Mouse (Mus musculus) right cerebral cortex, adult 2 months (tissue): ENCODE measurements at regions not wholly inside any gene's neighbourhood (a gene's known extent, or its start where the extent isn't known, plus 50 kb on each side); places are given as distances from the start of the nearest gene placed in this dataset.
A peak's percentile ranks its signal among the peaks of the same experiment; 100 is the strongest.

Source experiments
- DNase-seq, 2 experiments: peaks; one replicate each; pipeline ENCODE4 v3.0.0; 2021 to 2022; ENCODE audit warnings: low spot score in 2 of 2

DNA sequence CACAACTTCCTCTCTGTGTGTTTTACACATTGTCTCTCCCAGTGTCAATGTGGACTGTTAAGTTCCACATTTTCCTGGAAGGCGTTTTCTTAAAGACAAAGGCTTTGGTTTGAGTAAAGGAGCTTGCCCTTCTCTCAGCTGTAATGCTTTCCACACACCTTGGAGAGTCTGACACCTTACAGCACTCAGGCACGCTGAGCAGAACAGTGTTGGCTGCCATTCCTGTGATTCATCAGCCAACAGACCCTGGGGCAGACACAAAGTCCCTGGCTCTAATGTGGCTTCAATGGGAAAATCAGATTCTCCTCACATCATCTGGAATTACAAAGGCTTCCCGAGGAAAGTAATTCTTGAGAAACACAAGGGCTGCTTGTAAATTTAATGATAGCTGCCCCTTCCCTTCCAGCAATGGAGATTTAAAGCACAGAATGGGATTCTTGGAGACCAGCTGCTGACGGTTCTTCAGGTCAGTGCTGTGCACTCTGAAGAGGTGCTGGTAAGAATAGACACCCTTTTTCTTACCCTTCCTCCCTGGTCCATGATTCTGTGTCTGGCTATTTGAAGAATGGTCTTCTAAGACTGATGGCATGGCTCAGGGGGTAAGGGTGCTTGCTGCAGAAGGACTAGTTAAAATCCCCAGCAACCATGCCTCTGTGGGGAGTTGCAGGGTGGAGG, 468.4 kb upstream of the Nr2f2 start:
- no peak for DNase-seq

DNA sequence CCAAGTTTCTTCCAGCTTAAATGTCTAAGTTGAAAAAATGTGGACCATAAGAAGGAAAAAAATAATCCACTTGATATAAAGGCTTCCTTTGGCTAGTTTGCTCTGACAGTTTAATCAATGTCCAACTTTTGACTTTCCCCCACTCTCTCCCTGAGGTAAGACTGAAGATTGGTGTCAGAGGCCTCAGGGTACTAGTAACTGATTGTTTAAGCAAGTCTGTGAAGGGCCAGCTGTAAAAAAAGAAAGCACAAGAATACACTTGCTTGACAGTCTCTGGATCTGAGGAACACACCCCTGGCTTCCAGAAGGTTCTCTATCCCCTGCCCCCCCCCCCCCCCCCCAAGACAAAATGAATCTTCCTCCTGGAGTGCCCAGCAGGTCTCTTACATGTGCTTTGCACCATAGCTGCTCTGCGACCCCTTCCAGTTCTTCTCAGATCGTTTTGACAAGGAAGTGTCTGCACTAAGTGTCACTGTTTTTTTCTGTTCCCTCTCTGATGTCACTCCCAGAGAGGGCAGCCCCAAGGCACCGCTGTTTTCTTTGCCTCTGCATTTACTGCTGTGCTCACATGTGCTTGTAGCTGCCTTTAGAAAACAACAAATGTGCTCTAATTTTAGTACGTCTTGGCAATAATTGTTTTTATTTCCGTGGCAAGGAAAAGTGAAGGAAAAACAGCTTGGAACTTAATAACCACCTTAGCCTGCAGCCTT, 462.1 kb upstream of the Nr2f2 start:
- no peak for DNase-seq

DNA sequence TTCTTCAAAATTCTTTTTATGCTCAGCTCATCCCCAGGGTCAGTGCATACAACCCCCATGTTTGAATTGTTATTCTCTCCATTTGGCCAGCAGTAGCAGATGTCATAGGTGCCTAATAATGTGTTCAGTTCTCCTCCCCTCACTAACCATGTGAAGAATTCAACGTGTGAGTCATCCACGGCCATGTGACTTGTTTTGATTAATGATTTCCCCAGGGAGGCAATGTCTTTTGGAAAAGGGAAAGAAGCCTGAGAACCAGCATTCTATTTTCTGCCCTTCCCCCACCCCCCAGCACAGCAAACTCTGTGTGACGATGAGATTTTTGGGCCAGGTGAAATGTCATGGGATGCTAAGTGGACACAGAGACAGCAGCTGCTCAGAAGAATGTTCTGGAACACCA, 459.5 kb upstream of the Nr2f2 start:
- DNase-seq = no peak

GRCm38 (mm10) chr7:70823020-70823419, 456.5 kb upstream of the Nr2f2 start:
- no peak for DNase-seq

GRCm38 (mm10) chr7:70822310-70822821, 455.8 kb upstream of the Nr2f2 start:
- DNase-seq = no peak

DNA sequence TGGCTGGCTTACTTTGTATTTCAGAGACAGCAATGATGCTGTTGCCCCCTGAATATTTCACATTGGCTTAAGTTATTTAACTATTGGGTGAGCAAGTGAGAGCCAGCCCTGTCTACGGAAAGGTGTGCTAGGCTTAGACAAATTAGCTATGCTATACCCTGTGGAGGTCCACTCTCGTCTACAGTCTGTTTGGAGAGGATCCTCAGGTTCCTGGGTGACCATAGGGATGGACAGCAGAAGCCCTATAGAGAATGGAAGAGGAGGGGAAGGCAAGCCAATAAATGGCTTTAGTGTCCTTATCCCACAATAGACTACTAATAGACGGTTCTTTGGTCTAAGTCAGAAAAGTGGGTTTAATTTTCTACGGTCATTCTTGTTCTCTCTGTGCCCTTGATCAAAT, 455.3 kb upstream of the Nr2f2 start:
- no peak for DNase-seq

DNA sequence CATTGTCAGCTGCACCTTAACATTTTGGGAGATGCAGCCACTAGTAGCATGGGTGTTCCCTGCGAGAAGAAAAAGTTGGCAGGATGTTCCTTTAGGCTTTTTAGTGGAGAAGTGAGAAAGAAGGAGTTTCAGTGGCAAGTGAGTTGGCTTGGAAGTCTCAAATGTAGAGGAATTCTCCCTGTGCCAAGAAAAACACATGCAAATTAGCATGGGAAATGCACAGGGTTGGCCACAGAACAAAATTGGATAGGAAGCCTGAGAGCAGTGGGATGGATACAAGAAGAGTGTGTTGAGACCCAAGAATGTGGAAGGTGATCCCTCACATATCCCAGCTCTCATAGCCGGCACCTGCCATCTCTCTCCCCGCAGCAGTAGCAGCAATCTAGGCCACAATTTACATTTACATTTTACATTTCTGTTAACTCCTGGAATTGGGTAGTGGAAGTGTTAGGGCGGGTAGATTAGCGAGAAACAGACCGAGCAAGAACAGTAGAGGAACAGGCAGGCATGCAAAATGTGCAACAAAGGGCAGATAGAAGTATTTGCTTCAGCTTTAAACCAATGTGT, 450.9 kb upstream of the Nr2f2 start:
- DNase-seq = peak in 1 of 2 experiments; percentile 11

GRCm38 (mm10) chr7:70814391-70814790, 447.9 kb upstream of the Nr2f2 start:
- DNase-seq = no peak

GRCm38 (mm10) chr7:70813101-70813500, 446.6 kb upstream of the Nr2f2 start:
- DNase-seq = no peak

DNA sequence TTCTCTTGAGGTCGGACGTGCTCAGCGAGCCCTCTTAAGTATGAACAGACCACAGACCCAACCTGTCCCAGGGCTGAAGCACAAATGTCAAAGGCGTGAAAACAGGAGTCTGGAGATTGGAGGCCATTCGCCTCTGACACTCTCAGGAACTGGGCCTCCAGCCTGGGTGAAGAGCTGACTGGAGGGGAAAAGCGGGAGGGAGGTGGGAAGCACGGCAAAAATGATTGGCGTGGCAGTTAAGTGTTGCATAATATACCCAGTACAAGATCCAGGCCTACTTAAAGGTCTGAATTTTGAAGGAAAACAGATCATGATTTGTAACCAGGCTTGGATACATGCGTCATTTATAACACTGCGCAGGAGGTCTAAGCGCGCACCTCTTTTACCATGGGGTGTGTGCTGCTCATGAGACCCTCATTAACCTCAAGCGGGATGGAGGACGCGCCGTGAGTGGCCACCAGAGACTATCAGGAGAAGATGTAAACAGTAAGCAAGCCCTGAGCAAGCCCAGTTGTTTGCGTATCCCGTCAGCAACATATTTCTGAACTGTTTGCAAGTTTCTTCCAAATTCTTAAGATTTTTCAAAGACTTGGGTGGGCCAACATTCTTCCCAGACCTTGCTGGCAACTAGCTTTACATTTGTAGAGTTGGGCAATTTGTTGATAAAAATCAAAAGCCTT, 444.0 kb upstream of the Nr2f2 start:
- no peak for DNase-seq

GRCm38 (mm10) chr7:70804281-70804680, 437.7 kb upstream of the Nr2f2 start:
- DNase-seq = no peak

- no peak for DNase-seq
These were observed 433.4 kb upstream of the Nr2f2 start for GRCm38 (mm10) chr7:70799976-70800375.

DNA sequence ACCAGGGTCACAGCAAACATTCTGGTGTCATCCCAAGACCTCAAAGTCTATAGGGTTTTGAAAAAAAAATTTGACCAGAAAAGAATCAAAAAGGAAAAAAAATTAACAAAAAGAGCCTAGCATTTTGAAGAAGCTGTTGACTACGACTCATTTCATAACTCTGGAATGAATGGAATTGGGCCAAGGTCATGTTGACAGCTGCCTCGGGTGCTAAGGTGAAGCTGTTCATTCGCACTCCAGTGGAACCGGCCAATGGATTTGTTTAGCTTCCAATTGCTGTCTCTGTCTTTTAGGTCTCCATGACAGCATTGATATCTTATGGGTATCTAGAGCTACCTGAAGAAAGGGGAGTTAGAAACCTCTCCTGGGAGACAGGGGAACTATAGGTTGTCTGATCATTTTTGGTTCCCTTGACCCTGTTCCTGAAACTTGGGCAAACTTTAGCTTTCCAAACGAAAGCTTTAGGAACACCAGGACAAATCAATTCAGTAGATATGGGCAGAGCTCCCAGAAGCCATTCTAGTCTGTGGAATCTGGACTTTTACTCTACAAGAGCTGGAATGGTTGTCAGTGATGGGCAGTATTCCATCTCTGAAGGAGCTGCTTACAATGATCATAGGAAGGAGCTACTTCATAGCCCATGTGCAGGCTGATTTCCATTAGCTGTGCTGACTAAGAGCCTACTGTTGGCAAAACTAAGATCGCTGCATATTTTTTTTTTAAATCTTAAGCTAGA, 432.7 kb upstream of the Nr2f2 start:
- DNase-seq = no peak

DNA sequence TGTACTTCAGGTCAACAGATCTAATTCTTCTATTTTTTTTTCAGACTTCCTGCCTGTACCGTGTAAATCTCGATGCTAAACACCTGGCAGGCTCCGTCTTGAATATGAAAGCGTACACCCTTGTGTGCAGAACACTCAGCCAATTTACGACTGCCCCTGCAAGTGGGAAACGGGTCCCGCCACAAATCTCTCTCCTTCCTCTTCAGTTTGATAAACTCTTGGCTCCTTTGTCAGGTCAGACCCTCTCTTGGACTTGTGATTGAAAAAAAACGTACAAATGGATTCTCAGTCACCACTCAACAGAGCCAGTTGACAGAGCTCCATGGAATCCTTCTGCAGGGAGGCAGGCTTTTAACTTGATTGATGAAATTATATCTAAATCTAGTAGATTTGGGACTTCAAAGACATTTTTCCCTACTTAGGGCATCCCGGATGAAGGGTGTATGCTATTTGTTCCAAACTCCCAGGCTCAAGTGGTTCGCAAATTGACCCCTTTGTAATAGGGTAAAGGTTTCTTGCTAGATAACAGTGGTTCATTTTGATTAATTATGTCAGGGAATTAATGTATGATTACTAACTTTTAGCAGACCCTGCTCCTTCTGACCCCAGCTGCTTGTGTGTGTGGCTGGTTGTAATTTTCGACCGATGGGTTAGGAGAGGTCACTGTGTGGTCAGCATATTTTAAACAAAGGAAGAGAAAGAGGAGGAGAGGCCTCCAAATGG, 429.7 kb upstream of the Nr2f2 start:
- no peak for DNase-seq

DNA sequence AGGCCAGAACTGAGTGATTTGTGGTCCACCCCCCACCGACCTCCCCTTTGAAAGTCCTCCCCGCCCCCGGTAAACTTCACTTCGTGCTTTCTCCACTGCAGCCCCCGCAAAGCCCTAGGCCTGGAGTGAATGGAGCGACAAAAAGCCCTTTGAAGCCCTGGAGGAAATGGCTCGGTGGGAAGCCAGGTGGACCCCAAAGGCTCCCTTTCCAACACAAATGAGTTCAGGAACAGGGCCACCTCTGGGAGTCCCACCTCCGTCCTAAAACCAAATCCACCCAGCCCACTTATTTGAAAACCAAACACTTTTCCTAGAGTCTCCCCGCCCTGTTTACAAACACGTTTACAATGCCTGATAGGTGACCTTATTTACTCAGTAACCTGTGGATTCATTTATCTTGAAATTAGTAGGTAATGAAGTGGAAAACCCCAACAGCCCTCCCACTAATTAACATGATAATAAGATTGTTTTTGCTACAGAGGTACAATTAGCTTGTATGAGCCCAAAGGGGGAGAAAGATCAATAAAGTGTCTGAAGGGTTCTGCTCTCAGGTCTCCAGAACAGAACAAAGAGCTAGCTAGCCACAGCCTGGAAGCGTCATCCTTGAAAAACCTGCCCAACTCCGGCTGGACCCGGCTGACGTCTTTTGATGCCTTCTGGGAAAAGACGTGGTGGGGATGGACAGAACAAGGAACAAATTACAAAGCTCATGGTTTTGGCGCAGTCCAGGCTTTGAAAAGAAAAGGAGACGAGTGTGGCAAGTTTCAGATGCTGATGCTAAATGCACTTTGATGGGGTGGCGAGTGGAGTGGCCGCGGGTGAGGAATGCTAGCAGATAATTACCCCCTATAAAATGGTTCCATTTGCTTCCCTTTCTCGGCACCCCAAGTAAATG, 422.6 kb upstream of the Nr2f2 start:
- no peak for DNase-seq

DNA sequence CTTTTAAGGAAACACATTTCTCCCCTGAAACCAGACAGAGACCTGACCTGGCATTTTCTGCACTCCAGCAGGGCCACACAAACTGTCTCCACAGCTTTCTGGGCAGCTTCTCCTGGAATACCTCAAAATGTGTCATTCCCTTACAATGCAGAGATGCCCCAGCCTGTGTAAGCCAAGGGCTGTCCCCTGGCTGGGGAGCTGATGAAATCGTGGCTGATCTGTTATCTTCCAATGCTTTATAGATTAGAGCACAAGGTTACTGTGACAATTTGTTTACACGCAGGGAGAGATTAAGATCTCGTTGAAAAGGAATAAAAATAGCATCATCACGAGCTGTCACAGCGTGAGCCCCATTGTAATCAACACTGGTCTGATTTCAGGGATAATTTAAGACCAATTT, 421.4 kb upstream of the Nr2f2 start:
- DNase-seq = no peak

DNA sequence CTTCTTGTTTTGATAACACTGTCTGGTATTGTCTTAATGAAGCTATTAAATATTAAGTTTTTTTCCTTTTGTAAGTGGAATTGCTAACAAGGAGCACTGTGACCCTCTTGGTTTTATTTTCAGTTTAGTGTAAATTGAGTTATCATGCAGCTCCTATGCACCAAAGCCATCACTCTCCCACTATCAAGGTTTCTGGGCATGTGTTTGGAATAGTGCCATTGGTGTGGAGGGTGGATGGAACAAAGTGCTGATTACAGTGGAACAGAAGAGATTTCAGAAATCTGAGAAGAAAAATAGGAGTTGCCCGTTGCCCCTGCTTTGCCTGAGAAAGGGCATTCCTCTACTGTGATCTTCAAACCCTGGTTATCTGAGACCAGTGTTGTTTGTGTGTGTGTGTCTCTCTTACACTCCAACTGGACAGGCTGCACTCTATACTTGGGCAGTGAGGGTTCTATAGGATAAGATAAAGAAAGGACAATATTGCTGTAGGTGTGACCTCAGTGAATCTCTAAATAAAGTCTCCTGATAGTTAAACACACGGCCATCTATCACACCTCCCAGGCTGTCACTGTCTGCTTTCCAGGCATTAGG, 414.3 kb upstream of the Nr2f2 start:
- DNase-seq = no peak

DNA sequence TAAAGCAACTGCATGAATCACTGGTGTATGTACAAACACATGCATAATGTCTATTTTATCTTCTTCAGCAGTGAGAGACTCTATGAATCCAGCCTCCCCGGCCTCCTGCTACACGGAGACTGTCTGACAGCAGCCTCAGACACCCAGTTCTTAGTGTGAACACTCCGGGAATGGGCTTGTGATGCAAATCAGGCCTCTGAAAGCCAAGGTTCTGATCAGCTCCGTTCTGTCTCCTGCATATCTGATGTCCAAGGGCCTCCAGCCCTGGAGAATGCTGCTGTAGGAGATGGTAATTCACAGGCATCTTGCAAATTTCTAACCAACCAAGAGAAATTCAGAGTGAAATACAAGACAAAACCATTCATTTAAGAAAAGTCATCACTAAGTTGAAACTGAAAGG, 411.2 kb upstream of the Nr2f2 start:
- DNase-seq = peak in 1 of 2 experiments; percentile 3

- no peak for DNase-seq
These were observed 403.1 kb upstream of the Nr2f2 start for GRCm38 (mm10) chr7:70769655-70770054.

DNA sequence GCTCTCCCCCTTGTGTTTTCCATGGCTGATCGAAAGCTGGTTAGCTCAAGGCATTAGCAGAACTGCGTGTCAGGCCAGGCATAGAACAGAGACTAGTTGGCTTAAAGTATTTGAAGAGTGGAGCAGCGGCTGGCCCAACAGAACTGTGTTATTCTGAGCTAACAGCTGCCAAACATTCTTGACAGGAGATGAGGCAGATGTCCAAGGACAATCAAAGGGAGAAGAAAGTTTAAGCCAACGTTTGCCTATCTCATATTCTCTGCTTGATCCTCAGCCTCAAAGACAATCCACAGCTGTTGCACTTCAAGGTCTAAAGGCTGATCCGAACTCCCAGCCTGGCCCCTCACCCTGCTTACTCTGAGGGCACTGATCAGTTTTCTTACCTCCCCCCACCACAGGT, 401.2 kb upstream of the Nr2f2 start:
- no peak for DNase-seq
